Mouse (Mus musculus) ES-E14 (cell line): ENCODE results near the gene Nub1. TPM values are rescaled to one million over a fixed set of nuclear protein-coding genes. Genes with fewer than 3 reads are reported as not detected.

Experiments
- DNase-seq: peaks from one replicate; pipeline ENCODE4 v3.0.0-alpha.2; 2013; ENCODE audit warnings: low read depth, low spot score
- H3K27ac ChIP-seq: 2 replicates; pipeline ENCODE4 v1.5.1; 2012; ENCODE audit warnings: low read depth, mild to moderate bottlenecking, low read length, moderate library complexity, mixed read lengths; ENCODE audit not compliant: poor library complexity, insufficient read depth, severe bottlenecking
- H3K36me3 ChIP-seq: 2 replicates; pipeline ENCODE4 v1.6.1; 2012; ENCODE audit warnings: mild to moderate bottlenecking, low read length, moderate library complexity, mixed read lengths; ENCODE audit not compliant: control insufficient read depth, poor library complexity, insufficient read depth, severe bottlenecking
- H3K4me1 ChIP-seq, 2 experiments: fragments of 150-350 bp in 1 of 2; sonication (generic) in 1 of 2; 2 replicates each; pipeline ENCODE4 v1.6.1; 2012; ENCODE audit warnings: low read length in 2 of 2, mild to moderate bottlenecking in 1 of 2, mixed read lengths in 1 of 2; ENCODE audit not compliant: control insufficient read depth in 2 of 2, insufficient read depth in 2 of 2, poor library complexity in 1 of 2
- H3K4me3 ChIP-seq, 2 experiments: fragments of 150-350 bp in 1 of 2; sonication (generic) in 1 of 2; 2 replicates each; pipeline ENCODE4 v1.5.1; 2012; ENCODE audit warnings: low read length in 2 of 2, low read depth in 1 of 2, mild to moderate bottlenecking in 1 of 2, mixed read lengths in 1 of 2; ENCODE audit not compliant: insufficient read depth in 1 of 2, poor library complexity in 1 of 2, severe bottlenecking in 1 of 2
- H3K9ac ChIP-seq: 2 replicates; pipeline ENCODE4 v1.6.1; 2012; ENCODE audit warnings: low read depth, mild to moderate bottlenecking, low read length, mixed read lengths; ENCODE audit not compliant: poor library complexity, insufficient read depth, severe bottlenecking
- H3K9me3 ChIP-seq: fragments of 150-350 bp; sonication (generic); 2 replicates; pipeline ENCODE4 v1.6.1; 2012; ENCODE audit warnings: low read depth, mild to moderate bottlenecking, low read length; ENCODE audit not compliant: control insufficient read depth, insufficient read depth
- CHD2 ChIP-seq: IDR thresholded peaks from 2 replicates; pipeline ENCODE4 v1.6.1; 2014; ENCODE audit warnings: mild to moderate bottlenecking, low read depth, low read length, inconsistent platforms
- HCFC1 ChIP-seq: IDR thresholded peaks from 2 replicates; pipeline ENCODE4 v1.6.1; 2012; ENCODE audit warnings: low read length, inconsistent platforms, borderline replicate concordance; ENCODE audit not compliant: insufficient read depth
- MAFK ChIP-seq: IDR thresholded peaks from 2 replicates; pipeline ENCODE4 v1.6.1; 2014; ENCODE audit warnings: mild to moderate bottlenecking, low read depth, low read length, inconsistent platforms; ENCODE audit not compliant: insufficient read depth
- ZC3H11A ChIP-seq: IDR thresholded peaks from 2 replicates; pipeline ENCODE4 v1.6.1; 2012; ENCODE audit warnings: low read depth, mild to moderate bottlenecking, inconsistent platforms, low read length, borderline replicate concordance
- ZNF384 ChIP-seq: IDR thresholded peaks from 2 replicates; pipeline ENCODE4 v1.6.1; 2012; ENCODE audit warnings: low read depth, low read length, inconsistent platforms
- in situ Hi-C, 2 experiments: fragments of 600-800 bp; cut with MboI; formaldehyde crosslinking; loops; one replicate each; pipeline ENCODE4 v1.15.1; 2025; ENCODE audit warnings: low sequenced_read_pairs in 2 of 2, inconsistent platforms in 1 of 2; ENCODE audit not compliant: unreplicated experiment in 2 of 2
- total RNA-seq: library from RNA; depleted of rRNA; stranded (reverse); fragments of 300-350 nt; gene quantifications from 2 replicates; pipeline ENCODE4 v1.2.3, GENCODE M21; 2012

The Nub1 gene
- total RNA-seq, 1 experiment, result 47.7 TPM

DNA sequence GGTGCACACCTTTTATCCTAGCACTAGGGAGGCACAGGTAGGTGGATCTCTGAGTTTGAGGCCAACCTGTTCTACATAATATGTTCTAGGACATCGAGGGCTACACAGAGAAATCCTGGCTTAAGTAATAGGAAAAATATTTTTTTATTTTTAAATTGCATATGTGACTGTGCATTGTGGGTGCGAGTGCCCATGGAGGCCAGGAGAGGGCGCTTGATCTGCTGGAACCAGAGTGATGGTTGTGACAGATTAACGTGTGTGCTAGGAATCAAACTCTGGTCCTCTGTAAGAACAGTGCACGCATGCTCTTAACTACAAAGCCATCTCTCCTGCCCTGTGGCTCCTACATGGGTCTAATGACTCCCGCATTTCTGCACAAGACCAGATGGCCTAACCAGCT lies 26.3 kb downstream of the Nub1 start:
- in situ Hi-C loops, result no loop called here
- Histone ChIP-seq H3K9me3 (no peaks in the 10 kb centered on the region), H3K9ac (no peak overlapping the region), H3K4me1 (peaks cover 0 to 4% of the 10 kb centered on the region in 2 experiments; a peak in 2 of 4 replicates), H3K27ac (no peak overlapping the region), H3K36me3 (peaks cover 28% of the 10 kb centered on the region), H3K4me3 (no peak overlapping the region)
- DNase-seq, result no peak
- TF ChIP-seq ZNF384 (0 out of 2 replicates have a peak, but pooled peaks have one; percentile 16), HCFC1 (no peak)

DNA sequence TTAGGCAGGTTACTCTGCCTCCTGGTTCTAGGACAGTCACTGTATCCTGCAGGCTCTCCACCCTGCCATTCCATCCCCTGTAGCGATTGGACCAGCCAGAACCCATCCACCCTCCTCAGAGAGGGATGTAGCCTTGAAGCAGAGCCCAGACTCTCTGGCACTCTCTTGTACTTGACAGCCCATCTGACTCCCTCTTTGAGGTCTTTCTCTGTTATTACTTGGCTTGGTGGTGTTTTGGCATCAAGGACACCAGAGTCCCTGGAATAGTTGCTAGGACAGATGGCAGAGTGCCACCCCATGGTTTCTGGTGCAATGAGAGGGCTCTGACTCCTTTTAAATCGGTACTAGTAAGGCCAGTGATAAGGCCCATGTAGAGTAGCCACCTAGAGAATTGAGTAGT lies 27.9 kb downstream of the Nub1 start:
- TF ChIP-seq CHD2 (no peak), ZC3H11A (no peak), ZNF384 (no peak), HCFC1 (no peak), MAFK (no peak)
- H3K4me1 ChIP-seq, result no peaks in the 10 kb centered on the region; a peak in 1 of 4 replicates
- no peak overlapping the region for H3K9ac ChIP-seq
- in situ Hi-C loops, result no loop called here
- no peak for DNase-seq
- no peak overlapping the region for H3K4me3 ChIP-seq
- H3K27ac ChIP-seq, result no peak overlapping the region
- H3K9me3 ChIP-seq, result no peaks in the 10 kb centered on the region
- H3K36me3 ChIP-seq, result peaks cover 23% of the 10 kb centered on the region; the same call in 1 of the 2 replicates

DNA sequence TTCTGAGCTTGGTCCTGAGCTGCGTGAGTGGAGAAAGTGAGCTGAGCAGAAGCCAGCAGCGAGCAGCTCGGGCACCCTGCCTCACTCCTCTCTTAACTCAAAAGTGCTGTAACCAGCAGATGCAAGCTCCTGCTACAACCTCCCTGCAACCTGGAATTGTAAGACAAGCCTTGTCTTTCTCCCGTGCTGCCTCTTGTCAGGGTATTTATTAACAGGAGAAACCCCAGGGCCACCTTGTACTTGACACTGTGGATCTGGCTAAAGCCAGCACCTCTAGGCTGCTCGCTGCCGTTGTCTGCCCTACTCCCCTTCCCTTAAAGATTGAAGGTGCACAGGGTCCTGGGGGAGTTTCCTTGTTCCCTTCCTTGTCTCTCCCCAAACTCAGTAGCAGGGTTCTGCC lies 28.7 kb downstream of the Nub1 start:
- DNase-seq, result no peak
- TF ChIP-seq ZNF384 (no peak), HCFC1 (no peak), CHD2 (no peak), MAFK (no peak), ZC3H11A (no peak)
- Histone ChIP-seq H3K27ac (no peak overlapping the region), H3K9ac (no peak overlapping the region), H3K36me3 (peaks cover 15% of the 10 kb centered on the region; the same call in 1 of the 2 replicates), H3K9me3 (no peaks in the 10 kb centered on the region), H3K4me1 (no peaks in the 10 kb centered on the region; a peak in 1 of 4 replicates), H3K4me3 (no peak overlapping the region)
- in situ Hi-C loops, result no loop called here

GRCm38 (mm10) chr5:24718076-24718475 lies 32.7 kb downstream of the Nub1 start:
- peaks cover 8% of the 10 kb centered on the region; the same call in 1 of the 2 replicates for H3K36me3 ChIP-seq
- in situ Hi-C loops, result no loop called here
- no peak overlapping the region for H3K27ac ChIP-seq
- TF ChIP-seq ZC3H11A, result no peak
- TF ChIP-seq HCFC1, result no peak
- no peak for TF ChIP-seq MAFK
- no peak for TF ChIP-seq CHD2
- no peak for TF ChIP-seq ZNF384
- H3K4me3 ChIP-seq, result no peak overlapping the region
- no peaks in the 10 kb centered on the region for H3K9me3 ChIP-seq
- no peak overlapping the region for H3K9ac ChIP-seq
- DNase-seq, result no peak
- no peaks in the 10 kb centered on the region for H3K4me1 ChIP-seq

GRCm38 (mm10) chr5:24719852-24720251 lies 34.5 kb downstream of the Nub1 start:
- H3K36me3 ChIP-seq, result peaks cover 8% of the 10 kb centered on the region; the same call in 1 of the 2 replicates
- DNase-seq, result no peak
- in situ Hi-C loops, result no loop called here

More at GRCm38 (mm10) chr5:24719852-24720251, 34.5 kb downstream of the Nub1 start:
- Histone ChIP-seq H3K4me1 (peaks cover 0 to 3% of the 10 kb centered on the region in 2 experiments; a peak in 1 of 4 replicates), H3K9ac (no peak overlapping the region), H3K4me3 (no peak overlapping the region), H3K27ac (no peak overlapping the region), H3K9me3 (no peaks in the 10 kb centered on the region)
- TF ChIP-seq ZC3H11A, result no peak
- TF ChIP-seq CHD2, result no peak
- no peak for TF ChIP-seq MAFK
- TF ChIP-seq HCFC1, result no peak
- TF ChIP-seq ZNF384, result no peak
